Mouse (Mus musculus): ENCODE results near the gene Spx. TPM values are rescaled to one million over a fixed set of nuclear protein-coding genes. Genes with fewer than 3 reads are reported as not detected.

Spx gene
- polyA plus RNA-seq, 1 experiment from 2014 or later = 0.11 TPM

DNA sequence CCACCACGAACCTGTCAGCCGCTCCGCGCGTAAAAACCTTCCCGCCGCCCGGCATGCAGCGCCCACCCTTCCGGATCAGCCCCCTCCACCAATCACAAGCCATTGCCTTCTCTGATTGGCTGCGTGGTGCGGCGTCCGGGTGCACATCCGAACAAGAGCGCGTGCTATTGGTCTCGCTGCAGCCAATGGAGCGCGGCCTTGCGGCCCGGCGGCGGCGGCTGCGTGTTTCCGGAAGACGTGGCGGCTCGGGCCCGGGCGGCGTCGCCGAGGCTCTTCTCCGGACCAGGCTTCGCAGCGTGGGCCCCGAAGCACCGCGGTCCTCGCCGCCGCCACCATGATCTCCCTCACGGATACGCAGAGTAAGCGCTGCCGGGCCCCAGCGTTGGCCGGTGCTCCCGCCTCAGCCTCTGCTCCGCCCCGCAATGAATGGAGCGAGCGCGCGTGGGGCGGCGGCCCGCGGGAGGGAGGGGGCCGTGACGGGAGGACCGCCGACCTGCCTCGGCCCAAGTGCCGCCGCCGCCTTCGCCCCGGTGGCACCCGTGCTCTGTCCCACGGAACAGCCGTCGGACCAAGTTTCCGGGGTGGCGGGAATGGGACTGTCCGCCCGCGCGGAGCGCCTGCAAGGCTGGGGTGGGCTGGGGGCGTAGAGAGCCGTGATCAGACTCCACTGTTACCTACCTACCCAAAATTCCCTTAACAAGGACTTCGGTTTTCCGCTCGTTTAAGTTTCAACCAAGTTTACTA, 26.1 kb upstream of the Spx start, which contains the start of the genes Recql and Golt1b:
Gene Recql (minus strand): TSS at position 77 of the 744 bp plus-strand sequence.
Gene Golt1b (plus strand): TSS at position 211 of the 744 bp plus-strand sequence.
- no peaks in the 10 kb centered on the region for H3K27me3 ChIP-seq (replicated peaks)
- H3K9me3 ChIP-seq (replicated peaks) = no peaks in the 10 kb centered on the region
- ATAC-seq = peak; percentile 99
- H3K4me1 ChIP-seq = peaks cover 39% of the 10 kb centered on the region
- WGBS (ENCODE audit: insufficient replicate concordance) = under 1% methylated on average over 87 of the region's 87 CpGs
- peak within 1 kb of the TSS; percentile 92 for H3K9ac ChIP-seq
- peaks cover 23% of the 10 kb centered on the region for H3K36me3 ChIP-seq
- peak within 1 kb of the TSS; percentile 82 for H3K27ac ChIP-seq
- peak within 1 kb of the TSS; percentile 87 for H3K4me2 ChIP-seq
- H3K4me3 ChIP-seq = peak within 1 kb of the TSS; percentile 95

DNA sequence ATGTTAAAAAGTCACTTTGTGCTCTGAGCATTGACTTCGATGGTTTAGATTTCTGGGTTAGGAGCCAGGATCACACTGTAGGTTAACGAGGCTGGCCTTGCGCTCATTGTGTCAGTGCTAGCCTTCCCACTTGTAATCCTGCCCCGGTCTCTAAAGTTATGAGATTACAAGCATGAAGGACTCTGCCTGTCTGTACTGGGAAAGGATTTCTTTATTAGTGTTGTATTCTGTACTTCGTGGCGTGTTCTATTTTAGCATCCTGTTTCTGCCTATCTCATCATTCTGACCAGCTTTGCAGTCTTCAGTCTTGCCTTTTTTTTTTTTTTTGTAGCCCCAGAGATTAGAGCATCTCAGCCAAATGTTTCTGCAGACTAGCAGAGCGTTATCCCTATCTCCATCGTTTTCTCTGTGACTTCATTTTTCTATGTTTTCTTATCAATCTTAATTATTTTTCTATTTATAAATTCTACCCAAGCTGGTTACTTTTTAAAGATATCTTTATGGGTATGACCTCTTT, 25.4 kb upstream of the Spx start:
- peaks cover 40% of the 10 kb centered on the region for H3K4me1 ChIP-seq
- H3K27ac ChIP-seq = peak overlapping the region; percentile 75; the same call in 1 of the 2 replicates
- 7% methylated on average over 8 of the region's 8 CpGs for WGBS (ENCODE audit: insufficient replicate concordance)
- peak overlapping the region; percentile 87 for H3K4me2 ChIP-seq
- ATAC-seq = no peak
- H3K9ac ChIP-seq = peak overlapping the region; percentile 92
- peaks cover 28% of the 10 kb centered on the region for H3K36me3 ChIP-seq
- no peaks in the 10 kb centered on the region for H3K9me3 ChIP-seq (replicated peaks)
- peak overlapping the region; percentile 95 for H3K4me3 ChIP-seq
- H3K27me3 ChIP-seq (replicated peaks) = no peaks in the 10 kb centered on the region

DNA sequence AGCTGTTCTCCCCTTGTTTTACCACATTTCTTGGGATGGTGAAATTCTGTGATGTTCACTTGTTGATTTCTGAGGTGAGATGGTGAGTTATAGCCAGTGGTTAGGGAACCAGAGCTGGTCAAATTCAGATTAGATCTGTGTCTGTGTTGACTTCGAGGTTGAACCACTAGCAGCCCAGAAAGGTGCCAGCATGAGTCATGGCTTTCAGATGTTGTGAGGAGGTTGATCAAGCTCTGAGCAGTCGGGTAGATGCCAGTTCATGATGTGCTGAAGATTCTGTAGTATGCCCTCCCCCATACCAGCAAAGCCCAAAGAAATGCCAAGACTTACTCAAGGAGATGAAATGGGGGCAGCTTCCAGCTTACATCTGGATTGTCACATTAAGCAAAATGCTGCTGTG, 24.1 kb upstream of the Spx start:
- 38% methylated on average over 2 of the region's 2 CpGs for WGBS (ENCODE audit: insufficient replicate concordance)
- H3K27me3 ChIP-seq (replicated peaks) = no peaks in the 10 kb centered on the region
- H3K9ac ChIP-seq = no peak overlapping the region
- H3K9me3 ChIP-seq (replicated peaks) = no peaks in the 10 kb centered on the region
- peaks cover 35% of the 10 kb centered on the region for H3K36me3 ChIP-seq
- ATAC-seq = no peak
- H3K27ac ChIP-seq = no peak overlapping the region
- H3K4me2 ChIP-seq = 0 out of 2 replicates have a peak overlapping the region, but pooled peaks have one; percentile 87
- H3K4me1 ChIP-seq = peaks cover 40% of the 10 kb centered on the region
- H3K4me3 ChIP-seq = no peak overlapping the region

DNA sequence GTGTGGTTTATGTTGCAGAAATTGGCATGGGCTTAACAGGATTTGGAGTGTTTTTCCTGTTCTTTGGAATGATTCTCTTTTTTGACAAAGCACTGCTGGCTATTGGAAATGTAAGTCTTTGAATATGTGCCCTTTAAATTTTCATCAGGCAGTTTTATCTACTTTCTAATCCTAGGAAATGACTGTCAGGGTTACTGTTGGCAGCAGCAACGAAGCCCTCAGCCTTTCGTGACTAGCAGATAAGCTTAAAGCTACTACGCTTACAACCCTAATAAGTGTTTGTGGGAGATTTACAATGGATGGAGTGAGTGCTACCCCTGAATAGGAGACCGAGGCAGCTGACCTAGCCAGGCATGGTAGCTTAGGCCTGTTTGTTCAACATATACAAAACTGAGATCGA, 20.9 kb upstream of the Spx start:
- no peak overlapping the region for H3K4me2 ChIP-seq
- peaks cover 31% of the 10 kb centered on the region for H3K4me1 ChIP-seq
- H3K27me3 ChIP-seq (replicated peaks) = no peaks in the 10 kb centered on the region
- 45% methylated on average over 5 of the region's 5 CpGs for WGBS (ENCODE audit: insufficient replicate concordance)
- no peak overlapping the region for H3K9ac ChIP-seq
- no peak overlapping the region for H3K27ac ChIP-seq
- no peak overlapping the region for H3K4me3 ChIP-seq
- no peaks in the 10 kb centered on the region for H3K9me3 ChIP-seq (replicated peaks)
- ATAC-seq = no peak
- peaks cover 56% of the 10 kb centered on the region for H3K36me3 ChIP-seq

DNA sequence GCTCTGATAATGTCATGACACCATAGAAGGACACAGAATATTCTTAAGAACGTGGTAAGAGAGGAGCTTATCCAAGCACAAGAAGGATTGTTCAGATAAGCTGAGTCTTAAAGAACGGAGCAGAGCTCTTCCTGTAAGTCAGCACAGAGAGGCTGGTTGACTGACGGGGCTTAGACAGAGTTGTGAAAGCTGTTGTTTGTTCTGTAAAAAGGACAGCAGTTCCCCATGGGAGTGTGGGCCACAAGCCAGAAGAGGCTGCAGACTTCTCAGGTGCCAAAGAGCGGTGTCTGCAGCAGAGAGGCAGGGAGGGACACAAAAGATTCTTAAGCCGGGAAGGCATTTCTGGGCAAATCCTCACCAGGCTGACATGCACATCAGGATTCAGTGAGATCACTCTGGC, 18.6 kb upstream of the Spx start:
- Histone ChIP-seq H3K36me3 (peaks cover 50% of the 10 kb centered on the region), H3K9ac (no peak overlapping the region), H3K4me1 (peaks cover 13% of the 10 kb centered on the region), H3K27me3 (replicated peaks) (no peaks in the 10 kb centered on the region), H3K27ac (no peak overlapping the region), H3K4me3 (no peak overlapping the region), H3K4me2 (no peak overlapping the region), H3K9me3 (replicated peaks) (no peaks in the 10 kb centered on the region)
- WGBS (ENCODE audit: insufficient replicate concordance) = 65% methylated on average over 5 of the region's 5 CpGs
- ATAC-seq = peak; percentile 46; the same call in 1 of the 2 replicates

DNA sequence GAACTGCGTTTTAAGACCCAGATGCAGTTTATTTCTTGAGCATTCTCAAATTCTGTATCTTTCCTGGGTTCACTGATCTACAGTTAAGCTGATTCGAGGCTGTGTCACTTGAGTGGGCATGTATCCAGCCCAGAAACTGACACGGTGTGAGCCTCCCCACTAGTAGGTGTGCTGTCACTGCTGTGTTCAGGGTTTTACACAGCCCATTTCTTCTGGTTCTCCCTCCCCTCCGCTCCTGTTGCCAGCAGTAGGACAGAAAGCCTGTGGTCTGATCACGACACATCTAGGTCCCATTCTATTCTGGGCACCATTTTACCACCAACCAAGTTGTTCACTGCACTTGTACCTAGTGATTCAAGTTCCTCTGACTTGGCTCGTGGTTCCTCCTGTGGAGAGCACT, 17.5 kb upstream of the Spx start:
- no peak for ATAC-seq
- 84% methylated on average over 6 of the region's 6 CpGs for WGBS (ENCODE audit: insufficient replicate concordance)
- peaks cover 55% of the 10 kb centered on the region for H3K36me3 ChIP-seq
- H3K9ac ChIP-seq = no peak overlapping the region
- H3K4me3 ChIP-seq = no peak overlapping the region
- H3K4me2 ChIP-seq = no peak overlapping the region
- peaks cover 13% of the 10 kb centered on the region for H3K4me1 ChIP-seq
- no peak overlapping the region for H3K27ac ChIP-seq
- H3K27me3 ChIP-seq (replicated peaks) = no peaks in the 10 kb centered on the region
- no peaks in the 10 kb centered on the region for H3K9me3 ChIP-seq (replicated peaks)

DNA sequence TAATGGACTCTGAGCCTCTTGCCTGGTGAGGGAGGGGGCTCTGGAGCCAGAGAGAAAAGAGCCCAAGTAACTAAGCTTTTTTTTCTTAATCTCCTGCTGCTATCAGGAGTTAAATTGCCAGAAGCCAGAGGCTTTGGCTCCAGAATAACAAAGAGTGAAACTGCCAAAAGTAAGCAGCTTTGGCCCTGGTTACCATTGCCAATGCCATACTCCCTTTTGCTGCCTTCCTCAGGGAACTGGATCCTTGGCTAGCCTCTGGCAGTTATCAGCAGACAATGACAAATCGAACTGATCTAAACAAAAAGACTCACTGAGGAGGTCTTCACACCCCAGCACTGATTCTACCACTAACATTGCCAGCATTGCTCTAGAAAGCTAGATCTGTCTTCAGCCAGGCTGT, 2.1 kb upstream of the Spx start:
- Histone ChIP-seq H3K4me2 (no peak overlapping the region), H3K4me3 (no peak overlapping the region), H3K27ac (no peak overlapping the region), H3K27me3 (replicated peaks) (peaks cover 43% of the 10 kb centered on the region), H3K4me1 (no peaks in the 10 kb centered on the region), H3K9ac (no peak overlapping the region), H3K9me3 (replicated peaks) (no peaks in the 10 kb centered on the region), H3K36me3 (no peaks in the 10 kb centered on the region)
- no peak for ATAC-seq
- 34% methylated on average over 1 of the region's 1 CpGs for WGBS (ENCODE audit: insufficient replicate concordance)

DNA sequence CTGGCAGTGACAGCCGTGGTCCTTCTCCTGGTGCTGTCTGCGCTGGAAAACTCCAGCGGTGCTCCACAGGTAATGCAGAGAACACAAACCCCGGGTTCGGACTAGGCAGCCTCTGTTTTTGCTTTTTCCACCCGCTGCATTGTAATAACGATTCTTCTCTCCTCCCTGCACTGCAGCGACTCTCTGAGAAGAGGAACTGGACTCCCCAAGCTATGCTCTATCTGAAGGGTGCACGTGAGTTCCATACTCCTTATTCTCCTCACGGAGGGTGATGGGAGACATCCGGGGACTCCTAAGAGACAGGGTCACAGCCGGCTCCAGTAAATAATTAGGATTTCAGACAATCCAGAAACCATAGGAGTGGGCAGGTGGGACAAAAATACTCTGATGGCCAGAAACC, 604 bp downstream of the Spx start:
- Histone ChIP-seq H3K4me3 (no peak overlapping the region), H3K4me1 (no peaks in the 10 kb centered on the region), H3K4me2 (no peak overlapping the region), H3K27ac (no peak overlapping the region), H3K27me3 (replicated peaks) (peaks cover 43% of the 10 kb centered on the region), H3K9ac (no peak overlapping the region), H3K36me3 (no peaks in the 10 kb centered on the region), H3K9me3 (replicated peaks) (no peaks in the 10 kb centered on the region)
- WGBS (ENCODE audit: insufficient replicate concordance) = 15% methylated on average over 12 of the region's 12 CpGs
- no peak for ATAC-seq

DNA sequence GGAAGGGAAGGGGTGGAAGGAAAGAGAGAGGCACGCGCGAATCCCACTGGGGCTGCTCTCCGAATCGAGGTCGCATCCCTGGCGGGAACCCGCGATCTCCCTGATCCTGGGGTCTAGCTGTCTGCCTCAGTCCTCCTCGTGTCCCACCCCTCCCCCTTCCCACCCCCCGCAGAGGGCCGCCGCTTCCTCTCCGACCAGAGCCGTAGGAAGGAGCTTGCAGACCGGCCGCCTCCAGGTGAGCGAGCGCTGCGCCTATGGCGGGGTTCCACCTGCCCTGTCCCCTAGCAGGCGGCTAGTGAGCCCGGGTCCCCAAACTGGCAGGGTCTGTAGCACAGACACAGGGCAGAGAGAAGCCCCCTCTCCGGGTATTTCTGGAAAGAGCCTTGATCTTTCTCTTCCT, 1.4 kb downstream of the Spx start:
- Histone ChIP-seq H3K27me3 (replicated peaks) (peaks cover 43% of the 10 kb centered on the region), H3K9ac (no peak overlapping the region), H3K4me2 (peak overlapping the region; percentile 44), H3K4me3 (peak overlapping the region; percentile 22), H3K9me3 (replicated peaks) (no peaks in the 10 kb centered on the region), H3K27ac (no peak overlapping the region), H3K36me3 (no peaks in the 10 kb centered on the region), H3K4me1 (no peaks in the 10 kb centered on the region)
- 7% methylated on average over 24 of the region's 24 CpGs for WGBS (ENCODE audit: insufficient replicate concordance)
- no peak for ATAC-seq

DNA sequence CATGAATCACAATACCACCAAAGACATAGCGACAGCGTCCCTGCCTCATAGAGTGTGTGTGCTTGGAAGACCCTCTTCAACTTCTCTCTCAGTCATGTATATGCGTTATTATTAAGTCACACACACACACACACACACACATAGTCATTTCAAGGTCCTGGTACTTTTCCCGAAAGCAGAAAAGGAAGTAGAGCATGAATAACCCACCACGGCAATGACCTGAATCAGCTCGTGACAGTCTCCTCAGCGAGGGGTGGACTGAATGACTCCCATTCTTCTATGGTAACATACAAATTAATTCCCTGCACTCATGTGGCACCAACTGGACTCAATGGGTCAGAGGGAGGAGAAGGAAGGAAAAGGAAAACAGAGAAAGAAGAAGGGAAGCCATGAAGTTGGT, 11.7 kb downstream of the Spx start:
- 57% methylated on average over 7 of the region's 7 CpGs for WGBS (ENCODE audit: insufficient replicate concordance)
- no peak for ATAC-seq
- no peak overlapping the region for H3K4me2 ChIP-seq
- H3K27me3 ChIP-seq (replicated peaks) = no peaks in the 10 kb centered on the region
- H3K4me3 ChIP-seq = no peak overlapping the region
- no peak overlapping the region for H3K27ac ChIP-seq
- H3K4me1 ChIP-seq = no peaks in the 10 kb centered on the region
- H3K9ac ChIP-seq = no peak overlapping the region
- H3K36me3 ChIP-seq = no peaks in the 10 kb centered on the region
- H3K9me3 ChIP-seq (replicated peaks) = no peaks in the 10 kb centered on the region

DNA sequence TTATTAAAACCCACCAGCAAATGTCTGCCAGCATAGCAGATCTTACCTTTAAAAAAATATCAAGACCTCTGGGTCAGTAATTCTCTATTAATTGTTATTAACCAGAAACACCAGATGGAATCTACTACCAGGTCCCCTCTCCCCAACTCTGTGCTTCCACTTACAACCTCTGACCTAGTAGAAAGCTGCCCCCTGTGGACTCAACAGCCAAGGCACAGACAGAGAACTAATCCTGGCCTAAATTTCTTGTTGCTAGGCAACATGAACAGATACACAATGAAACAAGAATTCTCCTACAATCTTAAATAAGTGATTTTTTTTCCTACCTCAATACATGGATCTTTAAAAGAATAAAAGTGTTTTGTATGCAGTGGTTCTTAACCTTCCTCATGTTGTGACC, 15.8 kb downstream of the Spx start:
- Histone ChIP-seq H3K4me2 (no peak overlapping the region), H3K36me3 (no peaks in the 10 kb centered on the region), H3K9me3 (replicated peaks) (no peaks in the 10 kb centered on the region), H3K4me1 (no peaks in the 10 kb centered on the region), H3K27ac (no peak overlapping the region), H3K9ac (no peak overlapping the region), H3K4me3 (no peak overlapping the region), H3K27me3 (replicated peaks) (no peaks in the 10 kb centered on the region)
- ATAC-seq = no peak

DNA sequence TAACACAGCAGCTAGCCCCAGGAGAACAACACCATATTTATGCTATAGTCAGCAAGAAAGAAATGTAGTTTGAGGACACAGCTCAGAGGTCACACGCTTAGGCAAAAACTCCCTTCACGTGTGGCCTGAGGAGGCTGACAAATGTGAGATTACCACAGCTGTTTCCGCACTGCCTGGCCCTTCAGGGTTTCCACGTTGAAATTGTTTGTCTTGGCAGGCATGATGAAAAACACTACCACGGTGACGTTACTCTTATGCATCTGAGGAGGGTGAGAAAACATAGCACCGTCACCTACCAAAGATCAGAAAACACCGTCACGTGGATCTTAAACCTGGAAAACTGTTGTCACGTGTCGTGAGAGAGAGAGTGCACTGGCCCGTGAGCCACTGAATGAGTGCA, 38.1 kb downstream of the Spx start:
- no peaks in the 10 kb centered on the region for H3K27me3 ChIP-seq (replicated peaks)
- H3K4me3 ChIP-seq = no peak overlapping the region
- 71% methylated on average over 12 of the region's 12 CpGs for WGBS (ENCODE audit: insufficient replicate concordance)
- H3K9me3 ChIP-seq (replicated peaks) = no peaks in the 10 kb centered on the region
- no peaks in the 10 kb centered on the region; the same call in 1 of the 2 replicates for H3K36me3 ChIP-seq
- H3K9ac ChIP-seq = no peak overlapping the region
- H3K4me1 ChIP-seq = no peaks in the 10 kb centered on the region
- ATAC-seq = no peak
- H3K4me2 ChIP-seq = no peak overlapping the region
- no peak overlapping the region for H3K27ac ChIP-seq

All from liver, embryonic 12.5 days (tissue).